Mouse (Mus musculus) CH12.LX (cell line): ENCODE results near the gene Tk1. TPM values are rescaled to one million over a fixed set of nuclear protein-coding genes. Genes with fewer than 3 reads are reported as not detected.

ENCODE experiments used
- DNase-seq: peaks from one replicate; pipeline ENCODE4 v3.0.0-alpha.2; 2013; ENCODE audit errors: extremely low read depth
- H3K27ac ChIP-seq: 2 replicates; pipeline ENCODE4 v1.5.1; 2012; ENCODE audit warnings: low read depth, mild to moderate bottlenecking, control low read depth, moderate library complexity; ENCODE audit not compliant: insufficient read depth
- H3K27me3 ChIP-seq: replicated peaks from 2 replicates; pipeline ENCODE3; 2012; ENCODE audit warnings: inconsistent platforms
- H3K36me3 ChIP-seq, 2 experiments: replicated peaks in 1 of 2; 2 replicates each; pipeline versions ENCODE3 to v1.6.1; 2012; ENCODE audit warnings: inconsistent platforms in 1 of 2, low read length in 1 of 2, mild to moderate bottlenecking in 1 of 2, mixed read lengths in 1 of 2, moderate library complexity in 1 of 2; ENCODE audit not compliant: control insufficient read depth in 1 of 2, insufficient read depth in 1 of 2
- H3K4me1 ChIP-seq, 2 experiments: 2 replicates each; pipeline ENCODE4 v1.6.1; 2012; ENCODE audit warnings: inconsistent platforms in 1 of 2, moderate library complexity in 1 of 2; ENCODE audit not compliant: insufficient read depth in 2 of 2, control insufficient read depth in 1 of 2
- H3K4me2 ChIP-seq: 2 replicates; pipeline ENCODE4 v1.6.1; 2012; ENCODE audit warnings: low read depth, mild to moderate bottlenecking, control low read depth; ENCODE audit not compliant: poor library complexity, insufficient read depth, severe bottlenecking
- H3K4me3 ChIP-seq, 3 experiments: fragments of 150-350 bp in 1 of 3; sonication (generic) in 1 of 3; replicated peaks in 1 of 3; 2 replicates each; pipeline versions ENCODE3 to v1.5.1; 2011 to 2012; ENCODE audit warnings: low read depth in 2 of 3, low read length in 2 of 3, mild to moderate bottlenecking in 2 of 3, moderate library complexity in 2 of 3, control low read depth in 1 of 3, improper control_type of control experiment in 1 of 3, inconsistent platforms in 1 of 3, mixed read lengths in 1 of 3; ENCODE audit not compliant: poor library complexity in 1 of 3
- H3K79me2 ChIP-seq: replicated peaks from 2 replicates; pipeline ENCODE4 v1.6.1; 2012; ENCODE audit warnings: mild to moderate bottlenecking, moderate library complexity; ENCODE audit not compliant: control insufficient read depth, poor library complexity, insufficient read depth, severe bottlenecking; ENCODE audit errors: extremely low read depth
- H3K9ac ChIP-seq: 2 replicates; pipeline ENCODE4 v1.6.1; 2012; ENCODE audit warnings: low read depth, mild to moderate bottlenecking, control low read depth, moderate library complexity; ENCODE audit not compliant: insufficient read depth
- H3K9me3 ChIP-seq: replicated peaks from 2 replicates; pipeline ENCODE3; 2012; ENCODE audit warnings: low read length, inconsistent platforms, mixed read lengths
- CHD1 ChIP-seq: IDR thresholded peaks from 2 replicates; pipeline ENCODE4 v1.6.1; 2012; ENCODE audit warnings: low read depth, low read length, improper control_type of control experiment, inconsistent platforms
- E2F4 ChIP-seq: IDR thresholded peaks from 2 replicates; pipeline ENCODE4 v1.6.1; 2011; ENCODE audit warnings: low read depth, low read length, improper control_type of control experiment; ENCODE audit not compliant: insufficient replicate concordance
- EP300 ChIP-seq: IDR thresholded peaks from 2 replicates; pipeline ENCODE4 v1.6.1; 2011; ENCODE audit warnings: low read length, improper control_type of control experiment
- ETS1 ChIP-seq: conservative IDR thresholded peaks from 2 replicates; pipeline ENCODE4 v1.6.1; 2012; ENCODE audit warnings: low read depth, mild to moderate bottlenecking, inconsistent platforms, low read length, improper control_type of control experiment, moderate library complexity
- JUN ChIP-seq: IDR thresholded peaks from 2 replicates; pipeline ENCODE4 v1.6.1; 2011; ENCODE audit warnings: low read depth, mild to moderate bottlenecking, low read length, improper control_type of control experiment, moderate library complexity; ENCODE audit not compliant: insufficient read depth
- MAFK ChIP-seq: IDR thresholded peaks from 2 replicates; pipeline ENCODE4 v1.6.1; 2011; ENCODE audit warnings: low read length, improper control_type of control experiment; ENCODE audit not compliant: insufficient replicate concordance
- MAZ ChIP-seq: IDR thresholded peaks from 2 replicates; pipeline ENCODE4 v1.6.1; 2012; ENCODE audit warnings: low read depth, mild to moderate bottlenecking, inconsistent platforms, low read length, improper control_type of control experiment, moderate library complexity
- MYC ChIP-seq: IDR thresholded peaks from 2 replicates; pipeline ENCODE4 v1.6.1; 2011; ENCODE audit warnings: low read depth, mild to moderate bottlenecking, improper control_type of control experiment, low read length
- NRF1 ChIP-seq: IDR thresholded peaks from 2 replicates; pipeline ENCODE4 v1.6.1; 2014; ENCODE audit warnings: low read depth, mild to moderate bottlenecking, inconsistent platforms, low read length, improper control_type of control experiment, moderate library complexity
- RAD21 ChIP-seq: IDR thresholded peaks from 2 replicates; pipeline ENCODE4 v1.6.1; 2011; ENCODE audit warnings: low read depth, mild to moderate bottlenecking, low read length, improper control_type of control experiment, moderate library complexity
- TBP ChIP-seq: conservative IDR thresholded peaks from 2 replicates; pipeline ENCODE4 v1.6.1; 2011; ENCODE audit warnings: low read depth, low read length, improper control_type of control experiment
- TCF12 ChIP-seq: IDR thresholded peaks from 2 replicates; pipeline ENCODE4 v1.6.1; 2014; ENCODE audit warnings: low read depth, mild to moderate bottlenecking, inconsistent platforms, low read length, improper control_type of control experiment
- UBTF ChIP-seq: IDR thresholded peaks from 2 replicates; pipeline ENCODE4 v1.6.1; 2012; ENCODE audit warnings: low read depth, mild to moderate bottlenecking, inconsistent platforms, low read length, improper control_type of control experiment, moderate library complexity
- ZKSCAN1 ChIP-seq: IDR thresholded peaks from 2 replicates; pipeline ENCODE4 v1.6.1; 2012; ENCODE audit warnings: low read depth, inconsistent platforms, low read length, improper control_type of control experiment, borderline replicate concordance
- ZMIZ1 ChIP-seq: IDR thresholded peaks from 2 replicates; pipeline ENCODE4 v1.6.1; 2012; ENCODE audit warnings: low read depth, mild to moderate bottlenecking, inconsistent platforms, low read length, improper control_type of control experiment
- dilution Hi-C: fragments of 300-500 bp; cut with MboI; formaldehyde crosslinking; loops from 2 replicates; pipeline ENCODE4 v1.14.3; 2020; ENCODE audit warnings: low sequenced_read_pairs; ENCODE audit not compliant: extremely low pct_unique_long_range_greater_than_20kb, extremely low pct_ligation_motif_present
- in situ Hi-C: fragments of 300-500 bp; cut with MboI; formaldehyde crosslinking; loops from 3 replicates; pipeline ENCODE4 v1.14.3; 2019; ENCODE audit warnings: low sequenced_read_pairs, low pct_ligation_motif_present, low pct_unique_long_range_greater_than_20kb, mixed read lengths
- polyA plus RNA-seq: library from polyadenylated mRNA; unstranded; fragments of >175 nt; gene quantifications from 2 replicates; pipeline ENCODE4 v1.2.1, GENCODE M21; 2012; ENCODE audit warnings: low read depth; ENCODE audit not compliant: insufficient read length
- total RNA-seq, 2 experiments: library from RNA; depleted of rRNA; stranded (reverse); fragments of 300-350 nt in 1 of 2; fragments of >200 nt in 1 of 2; gene quantifications; 2 replicates each; pipeline ENCODE4 v1.2.3; 2012 to 2014

The Tk1 gene
- total and polyA plus RNA-seq, 3 experiments = 146 to 235 (median 179) TPM

- dilution Hi-C loops (no loop called here), in situ Hi-C loops (no loop called here)
- H3K4me2 ChIP-seq = peak overlapping the region; percentile 68
- peak overlapping the region; percentile 89 for H3K9ac ChIP-seq
- H3K36me3 ChIP-seq = peaks cover 13 to 28% of the 10 kb centered on the region in 2 experiments
- H3K79me2 ChIP-seq = peaks cover 37% of the 10 kb centered on the region
- H3K4me1 ChIP-seq = peaks cover 10 to 37% of the 10 kb centered on the region in 2 experiments
- TF ChIP-seq NRF1 (no peak), CHD1 (peak; percentile 79; the same call in 1 of the 2 replicates), MAFK (no peak), MYC (no peak), RAD21 (no peak), TBP (peak; percentile 35; the same call in 1 of the 2 replicates), UBTF (0 out of 2 replicates have a peak, but pooled peaks have one; percentile 33), ETS1 (no peak), TCF12 (no peak), E2F4 (no peak)
- H3K4me3 ChIP-seq = peak overlapping the region; percentile 79 to 88 (median 81)
- peak overlapping the region; percentile 92 for H3K27ac ChIP-seq
- H3K9me3 ChIP-seq = no peaks in the 10 kb centered on the region
- no peak for DNase-seq
- H3K27me3 ChIP-seq = no peaks in the 10 kb centered on the region
These were observed 22.5 kb upstream of the Tk1 start for GRCm38 (mm10) chr11:117848271-117848984.

GRCm38 (mm10) chr11:117847593-117848215 is 21.8 kb upstream of the Tk1 start:
- no peak for DNase-seq
- Histone ChIP-seq H3K4me1 (peaks cover 10 to 35% of the 10 kb centered on the region in 2 experiments), H3K27me3 (no peaks in the 10 kb centered on the region), H3K4me2 (peak overlapping the region; percentile 68), H3K4me3 (peak overlapping the region; percentile 79 to 88 (median 81)), H3K9me3 (no peaks in the 10 kb centered on the region), H3K27ac (peak overlapping the region; percentile 92), H3K79me2 (peaks cover 35% of the 10 kb centered on the region)
- dilution Hi-C loops = no loop called here
- TF ChIP-seq ZKSCAN1 (no peak), EP300 (no peak), MAFK (no peak), MAZ (peak; percentile 8; the same call in 1 of the 2 replicates), ZMIZ1 (no peak), JUN (no peak)
- TF ChIP-seq, all 38 proteins: peak for 1
- H3K9ac ChIP-seq = peak overlapping the region; percentile 89
- in situ Hi-C loops = no loop called here
- peaks cover 6 to 21% of the 10 kb centered on the region in 2 experiments for H3K36me3 ChIP-seq
